Mouse (Mus musculus): ENCODE measurements around the gene Khdc1c. TPM values are rescaled to one million over a fixed set of nuclear protein-coding genes. Genes with fewer than 3 reads are reported as not detected.
"Not testable (repeated sequence)": the region's sequence is repeated elsewhere in the genome, so short reads cannot be mapped to it uniquely, and the experiment has no call there.

Khdc1c gene
- not detected in 2 replicates for polyA plus RNA-seq (2015; fragmentation: Nextera tagmentation; extraction: Ambion mirVana)

- H3K27ac ChIP-seq (replicated peaks); H3K36me3 ChIP-seq; H3K4me2 ChIP-seq; H3K4me3 ChIP-seq; H3K9me3 ChIP-seq; H3K9ac ChIP-seq; H3K4me1 ChIP-seq; H3K27me3 ChIP-seq (replicated peaks); ATAC-seq (ENCODE audit: extremely low read depth, insufficient number of reproducible peaks, low FRiP score, low TSS enrichment): not testable (repeated sequence)
- 63% methylated on average over 1 of the region's 1 CpGs for WGBS
Measured at GRCm38 (mm10) chr1:21368031-21368430, at the start of gene Khdc1c. Khdc1c (plus strand) TSS chr1:21368331.

GRCm38 (mm10) chr1:21320271-21320670 is 47.9 kb upstream of the Khdc1c start:
- not testable (repeated sequence) for H3K27ac ChIP-seq (replicated peaks); H3K9ac ChIP-seq; H3K9me3 ChIP-seq; H3K4me2 ChIP-seq; ATAC-seq (ENCODE audit: extremely low read depth, insufficient number of reproducible peaks, low FRiP score, low TSS enrichment); H3K4me3 ChIP-seq; H3K36me3 ChIP-seq; H3K4me1 ChIP-seq; H3K27me3 ChIP-seq (replicated peaks)
- 90% methylated on average over 5 of the region's 5 CpGs for WGBS

- Histone ChIP-seq H3K27ac (replicated peaks) (no peak overlapping the region), H3K4me1 (no peaks in the 10 kb centered on the region), H3K9ac (no peak overlapping the region), H3K36me3 (no peaks in the 10 kb centered on the region), H3K9me3 (peaks cover 5% of the 10 kb centered on the region; the same call in 1 of the 2 replicates), H3K4me3 (no peak overlapping the region), H3K4me2 (no peak overlapping the region), H3K27me3 (replicated peaks) (no peaks in the 10 kb centered on the region)
- ATAC-seq (ENCODE audit: extremely low read depth, insufficient number of reproducible peaks, low FRiP score, low TSS enrichment), result no peak
- 63% methylated on average over 1 of the region's 1 CpGs for WGBS
Measured at GRCm38 (mm10) chr1:21321656-21322055, 46.5 kb upstream of the Khdc1c start.

GRCm38 (mm10) chr1:21323996-21324574 is 44.0 kb upstream of the Khdc1c start:
- H3K9ac ChIP-seq, result no peak overlapping the region
- no peaks in the 10 kb centered on the region for H3K27me3 ChIP-seq (replicated peaks)
- H3K27ac ChIP-seq (replicated peaks), result no peak overlapping the region
- no peaks in the 10 kb centered on the region for H3K4me1 ChIP-seq
- 81% methylated on average over 1 of the region's 1 CpGs for WGBS
- H3K4me2 ChIP-seq, result no peak overlapping the region
- peaks cover 7% of the 10 kb centered on the region; the same call in 1 of the 2 replicates for H3K9me3 ChIP-seq
- H3K36me3 ChIP-seq, result no peaks in the 10 kb centered on the region
- H3K4me3 ChIP-seq, result no peak overlapping the region
- no peak for ATAC-seq (ENCODE audit: extremely low read depth, insufficient number of reproducible peaks, low FRiP score, low TSS enrichment)

- Histone ChIP-seq H3K36me3 (no peaks in the 10 kb centered on the region), H3K27ac (replicated peaks) (no peak overlapping the region), H3K9ac (no peak overlapping the region), H3K4me3 (no peak overlapping the region), H3K9me3 (peaks cover 7% of the 10 kb centered on the region; the same call in 1 of the 2 replicates), H3K4me1 (no peaks in the 10 kb centered on the region), H3K27me3 (replicated peaks) (no peaks in the 10 kb centered on the region), H3K4me2 (no peak overlapping the region)
- WGBS, result 79% methylated on average over 1 of the region's 1 CpGs
- ATAC-seq (ENCODE audit: extremely low read depth, insufficient number of reproducible peaks, low FRiP score, low TSS enrichment), result no peak
Measured at GRCm38 (mm10) chr1:21324633-21325032, 43.5 kb upstream of the Khdc1c start.

- Histone ChIP-seq H3K36me3 (no peaks in the 10 kb centered on the region), H3K27me3 (replicated peaks) (no peaks in the 10 kb centered on the region), H3K4me1 (no peaks in the 10 kb centered on the region), H3K9me3 (peaks cover 7% of the 10 kb centered on the region; the same call in 1 of the 2 replicates), H3K27ac (replicated peaks) (no peak overlapping the region), H3K9ac (no peak overlapping the region), H3K4me3 (no peak overlapping the region), H3K4me2 (no peak overlapping the region)
- no peak for ATAC-seq (ENCODE audit: extremely low read depth, insufficient number of reproducible peaks, low FRiP score, low TSS enrichment)
- 82% methylated on average over 7 of the region's 7 CpGs for WGBS
Measured at GRCm38 (mm10) chr1:21326733-21327132, 41.4 kb upstream of the Khdc1c start.

- not testable (repeated sequence) for H3K4me1 ChIP-seq; H3K9me3 ChIP-seq; H3K4me2 ChIP-seq; H3K9ac ChIP-seq; H3K27me3 ChIP-seq (replicated peaks); H3K36me3 ChIP-seq; H3K4me3 ChIP-seq; H3K27ac ChIP-seq (replicated peaks); ATAC-seq (ENCODE audit: extremely low read depth, insufficient number of reproducible peaks, low FRiP score, low TSS enrichment)
Measured at GRCm38 (mm10) chr1:21331161-21331560, 37.0 kb upstream of the Khdc1c start.

GRCm38 (mm10) chr1:21333222-21333973 is 34.7 kb upstream of the Khdc1c start:
- ATAC-seq (ENCODE audit: extremely low read depth, insufficient number of reproducible peaks, low FRiP score, low TSS enrichment), result no peak
- Histone ChIP-seq H3K27ac (replicated peaks) (no peak overlapping the region), H3K4me1 (no peaks in the 10 kb centered on the region), H3K9ac (no peak overlapping the region), H3K36me3 (no peaks in the 10 kb centered on the region), H3K27me3 (replicated peaks) (no peaks in the 10 kb centered on the region), H3K9me3 (no peaks in the 10 kb centered on the region), H3K4me2 (no peak overlapping the region), H3K4me3 (no peak overlapping the region)
- 68% methylated on average over 16 of the region's 16 CpGs for WGBS

GRCm38 (mm10) chr1:21335836-21336235 is 32.3 kb upstream of the Khdc1c start:
- H3K4me1 ChIP-seq, result no peaks in the 10 kb centered on the region
- no peaks in the 10 kb centered on the region for H3K36me3 ChIP-seq
- H3K27me3 ChIP-seq (replicated peaks), result no peaks in the 10 kb centered on the region
- H3K4me3 ChIP-seq, result no peak overlapping the region
- no peak overlapping the region for H3K4me2 ChIP-seq
- H3K27ac ChIP-seq (replicated peaks), result no peak overlapping the region
- no peaks in the 10 kb centered on the region for H3K9me3 ChIP-seq
- no peak for ATAC-seq (ENCODE audit: extremely low read depth, insufficient number of reproducible peaks, low FRiP score, low TSS enrichment)
- H3K9ac ChIP-seq, result no peak overlapping the region

- Histone ChIP-seq H3K4me1 (no peaks in the 10 kb centered on the region), H3K27me3 (replicated peaks) (no peaks in the 10 kb centered on the region), H3K9me3 (no peaks in the 10 kb centered on the region; the same call in 1 of the 2 replicates), H3K4me3 (no peak overlapping the region), H3K9ac (no peak overlapping the region), H3K4me2 (no peak overlapping the region), H3K36me3 (no peaks in the 10 kb centered on the region), H3K27ac (replicated peaks) (no peak overlapping the region)
- ATAC-seq (ENCODE audit: extremely low read depth, insufficient number of reproducible peaks, low FRiP score, low TSS enrichment), result no peak
- WGBS, result 89% methylated on average over 1 of the region's 1 CpGs
Measured at GRCm38 (mm10) chr1:21340745-21341144, 27.4 kb upstream of the Khdc1c start.

- no peak overlapping the region for H3K27ac ChIP-seq (replicated peaks)
- no peak for ATAC-seq (ENCODE audit: extremely low read depth, insufficient number of reproducible peaks, low FRiP score, low TSS enrichment)
- no peaks in the 10 kb centered on the region for H3K27me3 ChIP-seq (replicated peaks)
- H3K9me3 ChIP-seq, result no peaks in the 10 kb centered on the region; the same call in 1 of the 2 replicates
- WGBS, result 48% methylated on average over 4 of the region's 4 CpGs
- no peak overlapping the region for H3K4me2 ChIP-seq
- H3K9ac ChIP-seq, result no peak overlapping the region
- H3K36me3 ChIP-seq, result no peaks in the 10 kb centered on the region
- no peaks in the 10 kb centered on the region for H3K4me1 ChIP-seq
- no peak overlapping the region for H3K4me3 ChIP-seq
Measured at GRCm38 (mm10) chr1:21344253-21344652, 23.9 kb upstream of the Khdc1c start.

GRCm38 (mm10) chr1:21344752-21345151 is 23.4 kb upstream of the Khdc1c start:
- 71% methylated on average over 7 of the region's 7 CpGs for WGBS
- not testable (repeated sequence) for H3K4me2 ChIP-seq; H3K9ac ChIP-seq; H3K4me1 ChIP-seq; H3K27me3 ChIP-seq (replicated peaks); H3K27ac ChIP-seq (replicated peaks); H3K4me3 ChIP-seq; H3K9me3 ChIP-seq; H3K36me3 ChIP-seq; ATAC-seq (ENCODE audit: extremely low read depth, insufficient number of reproducible peaks, low FRiP score, low TSS enrichment)
